Mouse (Mus musculus) bone marrow macrophage, adult 2 months (primary cell): ENCODE measurements around the gene Parn.

Experiments
- CTCF ChIP-seq: IDR thresholded peaks from 2 replicates; pipeline ENCODE4 v1.5.1; 2012; ENCODE audit warnings: low read depth, mild to moderate bottlenecking, low read length, moderate library complexity
- POLR2A ChIP-seq: IDR thresholded peaks from 2 replicates; pipeline ENCODE4 v1.6.1; 2012; ENCODE audit warnings: mild to moderate bottlenecking, low read depth, low read length, borderline replicate concordance

DNA sequence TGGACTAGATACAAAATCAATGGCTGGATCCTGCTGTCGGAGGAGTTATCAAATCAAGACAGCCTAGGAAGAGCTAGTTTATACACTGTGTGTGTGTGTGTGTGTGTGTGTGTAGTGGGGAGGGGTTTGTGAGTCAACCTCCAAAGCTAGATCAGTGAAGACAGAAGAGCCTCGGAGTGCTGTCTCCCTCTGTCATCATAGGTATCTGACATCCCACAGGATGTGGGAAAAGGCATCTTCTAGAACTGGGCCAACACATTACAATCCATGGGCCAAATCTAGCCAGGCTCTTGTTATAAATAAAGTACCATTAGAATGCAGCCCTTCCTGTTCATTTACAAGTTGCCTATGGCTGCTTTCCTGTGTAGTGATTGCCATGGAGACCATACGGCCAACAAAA is 163.5 kb downstream of the Parn start:
- TF ChIP-seq CTCF (no peak), POLR2A (no peak)
